Mouse (Mus musculus): ENCODE results near the gene Tle1.

DNA sequence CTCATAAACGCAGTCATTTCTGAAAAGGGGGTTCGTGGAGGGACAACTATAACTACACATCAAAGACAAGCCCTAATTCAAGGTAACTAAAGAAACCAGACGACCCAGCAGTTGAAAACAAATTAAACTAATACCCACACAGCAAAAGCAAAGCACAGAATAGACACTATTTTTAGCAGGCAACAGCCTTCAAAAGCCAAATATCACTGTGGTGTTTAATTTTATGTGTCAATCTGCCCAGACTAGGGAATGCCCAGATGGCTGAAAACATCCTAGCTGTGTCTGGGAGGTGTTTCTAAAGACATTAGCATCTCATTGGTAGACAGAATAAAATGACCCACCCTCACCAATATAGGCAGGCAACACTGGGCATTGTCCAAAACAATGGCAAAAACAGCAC lies 68.1 kb downstream of the Tle1 start:
- no peak for TF ChIP-seq POLR2A (IDR thresholded peaks at IDR 0.05; ENCODE audit: borderline replicate concordance, control insufficient read depth, low read depth, low read length)
- TF ChIP-seq CTCF (IDR thresholded peaks at IDR 0.05; ENCODE audit: control insufficient read depth, insufficient read depth, low read length), result no peak

All from bone marrow, adult 2 months (tissue).